Mouse (Mus musculus): ENCODE data around the gene Atg9a. TPM values are rescaled to one million over a fixed set of nuclear protein-coding genes. Genes with fewer than 3 reads are reported as not detected.
"Not testable (repeated sequence)": the region's sequence is repeated elsewhere in the genome, so short reads cannot be mapped to it uniquely, and the experiment has no call there.

The Atg9a gene
- 12.7 and 14.3 TPM in 2 replicates for polyA plus RNA-seq (2015; fragmentation: Nextera tagmentation; extraction: Ambion mirVana)

GRCm38 (mm10) chr1:75191622-75192402 is at the start of gene Atg9a, which contains the start of gene Ankzf1:
TSS of gene Atg9a (minus strand) at chr1:75192196.
TSS of gene Ankzf1 (plus strand) at chr1:75192151.
- peak; percentile 98 for DNase-seq (ENCODE audit: low spot score)

- no peak for DNase-seq (ENCODE audit: low spot score)
Observed at GRCm38 (mm10) chr1:75239591-75239990, 47.6 kb upstream of the Atg9a start.

- DNase-seq (ENCODE audit: low spot score) = peak; percentile 61
Observed at GRCm38 (mm10) chr1:75236117-75237050, 44.4 kb upstream of the Atg9a start, which contains the start of gene Dnajb2. TSS of gene Dnajb2 (plus strand) at chr1:75236406.

GRCm38 (mm10) chr1:75234606-75235005 is 42.6 kb upstream of the Atg9a start:
- peak; percentile 70 for DNase-seq (ENCODE audit: low spot score)

- DNase-seq (ENCODE audit: low spot score) = not testable (repeated sequence)
Observed at GRCm38 (mm10) chr1:75232489-75232888, 40.5 kb upstream of the Atg9a start.

GRCm38 (mm10) chr1:75231664-75232152 is 39.7 kb upstream of the Atg9a start, which contains the start of gene A630095N17Rik:
TSS of gene A630095N17Rik (minus strand) at chr1:75232102.
- DNase-seq (ENCODE audit: low spot score) = no peak

- no peak for DNase-seq (ENCODE audit: low spot score)
Observed at GRCm38 (mm10) chr1:75231224-75231623, 39.2 kb upstream of the Atg9a start.

GRCm38 (mm10) chr1:75230335-75230994 is 38.5 kb upstream of the Atg9a start:
- no peak for DNase-seq (ENCODE audit: low spot score)

- DNase-seq (ENCODE audit: low spot score) = no peak
Observed at GRCm38 (mm10) chr1:75229158-75229557, 37.2 kb upstream of the Atg9a start.

GRCm38 (mm10) chr1:75227653-75228052 is 35.7 kb upstream of the Atg9a start:
- DNase-seq (ENCODE audit: low spot score) = no peak

GRCm38 (mm10) chr1:75226138-75226537 is 34.1 kb upstream of the Atg9a start:
- no peak for DNase-seq (ENCODE audit: low spot score)

- no peak for DNase-seq (ENCODE audit: low spot score)
Observed at GRCm38 (mm10) chr1:75225473-75225872, 33.5 kb upstream of the Atg9a start.

GRCm38 (mm10) chr1:75223532-75223931 is 31.5 kb upstream of the Atg9a start:
- DNase-seq (ENCODE audit: low spot score) = no peak

- peak; percentile 68 for DNase-seq (ENCODE audit: low spot score)
Observed at GRCm38 (mm10) chr1:75222926-75223325, 30.9 kb upstream of the Atg9a start.

- no peak for DNase-seq (ENCODE audit: low spot score)
Observed at GRCm38 (mm10) chr1:75221538-75221937, 29.5 kb upstream of the Atg9a start.

GRCm38 (mm10) chr1:75219531-75219930 is 27.5 kb upstream of the Atg9a start, which contains the start of gene Tuba4a:
TSS of gene Tuba4a (minus strand) at chr1:75219865.
- DNase-seq (ENCODE audit: low spot score) = no peak

GRCm38 (mm10) chr1:75219078-75219477 is 27.1 kb upstream of the Atg9a start:
- peak; percentile 95 for DNase-seq (ENCODE audit: low spot score)

GRCm38 (mm10) chr1:75218227-75219001 is 26.4 kb upstream of the Atg9a start:
- DNase-seq (ENCODE audit: low spot score) = peak; percentile 67

- no peak for DNase-seq (ENCODE audit: low spot score)
Observed at GRCm38 (mm10) chr1:75217893-75218226, 25.9 kb upstream of the Atg9a start.
